Mouse (Mus musculus) cerebellum, adult 2 months (tissue): ENCODE data around the gene D17Wsu92e. TPM values are rescaled to one million over a fixed set of nuclear protein-coding genes. Genes with fewer than 3 reads are reported as not detected.
A peak's percentile ranks its signal among the peaks of the same experiment; 100 is the strongest.

Experiments
- DNase-seq, 2 experiments: peaks; one replicate each; pipeline ENCODE4 v3.0.0; 2021
- H3K27ac ChIP-seq: fragments of 200-500 bp; 2 replicates; pipeline ENCODE4 v1.5.1; 2012; ENCODE audit warnings: low read length, control low read depth, inconsistent platforms; ENCODE audit not compliant: insufficient read depth
- H3K27me3 ChIP-seq: fragments of 200-500 bp; 2 replicates; pipeline ENCODE4 v1.6.1; 2012; ENCODE audit warnings: inconsistent platforms, mild to moderate bottlenecking, low read length, moderate library complexity; ENCODE audit not compliant: control insufficient read depth, insufficient read depth
- H3K4me1 ChIP-seq: fragments of 200-500 bp; 2 replicates; pipeline ENCODE4 v1.6.1; 2011; ENCODE audit warnings: low read length; ENCODE audit not compliant: control insufficient read depth, insufficient read depth
- H3K4me3 ChIP-seq: fragments of 200-500 bp; replicated peaks from 2 replicates; pipeline ENCODE3; 2011; ENCODE audit warnings: mild to moderate bottlenecking, low read depth, low read length, control low read depth; ENCODE audit not compliant: insufficient read depth
- CTCF ChIP-seq: fragments of 200-500 bp; IDR thresholded peaks from 2 replicates; pipeline ENCODE4 v1.5.1; 2011; ENCODE audit warnings: low read depth, mild to moderate bottlenecking, control low read depth, low read length, moderate library complexity, borderline replicate concordance; ENCODE audit not compliant: insufficient read depth
- POLR2A ChIP-seq: fragments of 200-500 bp; IDR thresholded peaks from 2 replicates; pipeline ENCODE4 v1.6.1; 2011; ENCODE audit warnings: low read length, control low read depth, borderline replicate concordance; ENCODE audit not compliant: insufficient read depth
- WGBS: fragments of 180-500 bp; shearing (Covaris S2); methylation state at CpG from one replicate; pipeline ENCODE4 v1.1.7; 2018; 5-methylcytosine and 5-hydroxymethylcytosine counted together
- polyA plus RNA-seq: library from polyadenylated mRNA; depleted of rRNA; stranded (reverse); fragments of >200 nt; gene quantifications from 2 replicates; pipeline ENCODE4 v1.2.3, GENCODE M21; 2012

The D17Wsu92e gene
- polyA plus RNA-seq, 1 experiment: 156 TPM

- Histone ChIP-seq H3K27me3 (no peaks in the 10 kb centered on the region), H3K4me1 (peaks cover 12% of the 10 kb centered on the region), H3K4me3 (no peak overlapping the region), H3K27ac (no peak overlapping the region)
- no peak for TF ChIP-seq POLR2A
- DNase-seq: no peak
- 51% methylated on average over 13 of the region's 13 CpGs for WGBS
Observed at GRCm38 (mm10) chr17:27734344-27735073, 85.9 kb downstream of the D17Wsu92e start.

- Histone ChIP-seq H3K27me3 (no peaks in the 10 kb centered on the region), H3K27ac (no peak overlapping the region), H3K4me1 (peaks cover 23% of the 10 kb centered on the region), H3K4me3 (no peak overlapping the region)
- DNase-seq: no peak
- 87% methylated on average over 3 of the region's 3 CpGs for WGBS
- TF ChIP-seq POLR2A (no peak), CTCF (no peak)
Observed at GRCm38 (mm10) chr17:27732694-27733093, 87.8 kb downstream of the D17Wsu92e start.

GRCm38 (mm10) chr17:27732152-27732551 lies 88.3 kb downstream of the D17Wsu92e start:
- TF ChIP-seq POLR2A (no peak), CTCF (no peak)
- H3K4me3 ChIP-seq: no peak overlapping the region
- no peaks in the 10 kb centered on the region for H3K27me3 ChIP-seq
- H3K4me1 ChIP-seq: peaks cover 23% of the 10 kb centered on the region
- H3K27ac ChIP-seq: no peak overlapping the region
- no peak for DNase-seq
- WGBS: 55% methylated on average over 5 of the region's 5 CpGs

- peaks cover 18% of the 10 kb centered on the region for H3K4me1 ChIP-seq
- WGBS: 69% methylated on average over 10 of the region's 10 CpGs
Observed at GRCm38 (mm10) chr17:27728770-27729169, 91.7 kb downstream of the D17Wsu92e start, which contains the start of gene Spdef. Gene Spdef, minus strand, starts transcription at chr17:27728955.

GRCm38 (mm10) chr17:27726527-27726926 lies 93.9 kb downstream of the D17Wsu92e start:
- peaks cover 22% of the 10 kb centered on the region for H3K4me1 ChIP-seq
- WGBS: 74% methylated on average over 7 of the region's 7 CpGs

More at GRCm38 (mm10) chr17:27728770-27729169, 91.7 kb downstream of the D17Wsu92e start, which contains the start of gene Spdef:
- H3K4me3 ChIP-seq: no peak within 1 kb of the TSS
- no peak for TF ChIP-seq POLR2A
- TF ChIP-seq CTCF: no peak
- H3K27me3 ChIP-seq: no peaks in the 10 kb centered on the region
- H3K27ac ChIP-seq: no peak within 1 kb of the TSS
- DNase-seq: peak in 1 of 2 experiments; percentile 20

GRCm38 (mm10) chr17:27725412-27725811 lies 95.0 kb downstream of the D17Wsu92e start:
- no peak for TF ChIP-seq CTCF
- TF ChIP-seq POLR2A: no peak
- Histone ChIP-seq H3K27ac (no peak overlapping the region), H3K4me1 (peaks cover 33% of the 10 kb centered on the region), H3K4me3 (no peak overlapping the region), H3K27me3 (no peaks in the 10 kb centered on the region)
- WGBS: 51% methylated on average over 10 of the region's 10 CpGs
- no peak for DNase-seq

More at GRCm38 (mm10) chr17:27726527-27726926, 93.9 kb downstream of the D17Wsu92e start:
- no peak for DNase-seq
- Histone ChIP-seq H3K27me3 (no peaks in the 10 kb centered on the region), H3K27ac (no peak overlapping the region), H3K4me3 (no peak overlapping the region)
- TF ChIP-seq CTCF (no peak), POLR2A (no peak)

GRCm38 (mm10) chr17:27725011-27725410 lies 95.4 kb downstream of the D17Wsu92e start:
- TF ChIP-seq CTCF: no peak
- TF ChIP-seq POLR2A: no peak
- Histone ChIP-seq H3K4me3 (no peak overlapping the region), H3K4me1 (peaks cover 37% of the 10 kb centered on the region), H3K27me3 (no peaks in the 10 kb centered on the region), H3K27ac (no peak overlapping the region)
- 65% methylated on average over 10 of the region's 10 CpGs for WGBS
- DNase-seq: no peak

GRCm38 (mm10) chr17:27724327-27724726 lies 96.1 kb downstream of the D17Wsu92e start:
- no peaks in the 10 kb centered on the region for H3K27me3 ChIP-seq
- DNase-seq: no peak
- TF ChIP-seq POLR2A (no peak), CTCF (no peak)
- 85% methylated on average over 3 of the region's 3 CpGs for WGBS
- H3K4me1 ChIP-seq: peaks cover 40% of the 10 kb centered on the region
- H3K27ac ChIP-seq: no peak overlapping the region
- no peak overlapping the region for H3K4me3 ChIP-seq
